Mouse (Mus musculus) lung, embryonic 16.5 days (tissue): Measurements from ENCODE around the gene Vmn2r112. TPM values are rescaled to one million over a fixed set of nuclear protein-coding genes. Genes with fewer than 3 reads are reported as not detected.
"Not testable (repeated sequence)": the region's sequence is repeated elsewhere in the genome, so short reads cannot be mapped to it uniquely, and the experiment has no call there.

Experiments used
- ATAC-seq: fragments of 200-750 bp; cut with Nextera tagmentation; 2 replicates; pipeline ENCODE4 v1.8.0; 2017; ENCODE audit warnings: low read depth, mild to moderate bottlenecking, moderate library complexity
- H3K27ac ChIP-seq: fragments of 300-500 bp; sonication (generic); 2 replicates; pipeline ENCODE4 v1.5.1; 2014; ENCODE audit warnings: mild to moderate bottlenecking, control low read depth, low read length
- H3K27me3 ChIP-seq: fragments of 300-500 bp; sonication (generic); 2 replicates; pipeline ENCODE4 v1.6.1; 2014; ENCODE audit warnings: low read depth, low read length, mixed read lengths; ENCODE audit not compliant: control insufficient read depth, insufficient read depth
- H3K36me3 ChIP-seq: fragments of 300-500 bp; sonication (generic); 2 replicates; pipeline ENCODE4 v1.6.1; 2014; ENCODE audit warnings: low read length; ENCODE audit not compliant: control insufficient read depth, insufficient read depth
- H3K4me1 ChIP-seq: fragments of 300-500 bp; sonication (generic); replicated peaks from 2 replicates; pipeline ENCODE4 v1.6.1; 2014; ENCODE audit warnings: low read length, mixed read lengths; ENCODE audit not compliant: control insufficient read depth, insufficient read depth
- H3K4me2 ChIP-seq: fragments of 300-500 bp; sonication (generic); 2 replicates; pipeline ENCODE4 v1.6.1; 2014; ENCODE audit warnings: low read depth, low read length, control low read depth
- H3K4me3 ChIP-seq: fragments of 300-500 bp; sonication (generic); 2 replicates; pipeline ENCODE4 v1.5.1; 2014; ENCODE audit warnings: mild to moderate bottlenecking, low read length, control low read depth
- H3K9ac ChIP-seq: fragments of 300-500 bp; sonication (generic); 2 replicates; pipeline ENCODE4 v1.6.1; 2014; ENCODE audit warnings: low read length, control low read depth
- H3K9me3 ChIP-seq: fragments of 300-500 bp; sonication (generic); 2 replicates; pipeline ENCODE4 v1.6.1; 2016; ENCODE audit warnings: low read length; ENCODE audit not compliant: control insufficient read depth
- WGBS: fragments of 180-500 bp; shearing (Covaris S2); extraction: QIAGEN DNeasy Blood & Tissue Kit; methylation state at CpG from one replicate; pipeline ENCODE4 v1.1.7; 2014; 5-methylcytosine and 5-hydroxymethylcytosine counted together
- polyA plus RNA-seq: library from polyadenylated mRNA; unstranded; fragments of >200 nt; fragmentation: Nextera tagmentation; extraction: Ambion mirVana; gene quantifications from 2 replicates; pipeline ENCODE4 v1.2.1, GENCODE M21; 2015

Gene Vmn2r112
- polyA plus RNA-seq, result not detected in 2 replicates

- not testable (repeated sequence) for H3K4me2 ChIP-seq, H3K9me3 ChIP-seq, H3K9ac ChIP-seq, ATAC-seq, H3K27me3 ChIP-seq, H3K36me3 ChIP-seq, H3K4me3 ChIP-seq, H3K4me1 ChIP-seq, H3K27ac ChIP-seq
Measured at GRCm38 (mm10) chr17:22600651-22601050, at the start of gene Vmn2r112. Gene Vmn2r112, plus strand, starts transcription at chr17:22600951.

DNA sequence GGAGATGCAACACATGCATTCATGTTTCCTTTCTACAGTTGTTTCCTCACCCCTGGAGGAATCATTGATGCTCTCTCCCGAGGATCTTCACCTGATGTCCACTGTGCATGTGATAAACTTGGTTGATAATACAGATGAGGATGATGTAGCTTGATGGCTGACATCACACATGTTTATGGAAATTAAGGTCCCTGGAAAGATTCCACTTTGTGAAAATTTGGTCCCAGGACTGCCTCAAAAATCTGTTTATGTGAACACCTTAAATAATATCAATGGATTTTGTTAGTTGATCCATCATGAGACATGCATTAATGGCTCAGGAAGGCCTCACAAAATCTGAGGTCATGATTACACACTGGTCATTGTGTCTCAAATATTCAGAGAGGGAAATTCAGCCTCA is 27.4 kb upstream of the Vmn2r112 start, which contains the start of gene Vmn2r111:
Gene Vmn2r111, minus strand, starts transcription at position 101 of the 400 bp plus-strand sequence.
- H3K27me3 ChIP-seq, H3K36me3 ChIP-seq, H3K9me3 ChIP-seq, H3K4me2 ChIP-seq, H3K9ac ChIP-seq, H3K4me3 ChIP-seq, ATAC-seq, H3K4me1 ChIP-seq, H3K27ac ChIP-seq: not testable (repeated sequence)
- WGBS, result 57% methylated on average over 1 of the region's 1 CpGs

- no peak overlapping the region for H3K27ac ChIP-seq
- H3K4me3 ChIP-seq, result no peak overlapping the region
- no peaks in the 10 kb centered on the region; the same call in 1 of the 2 replicates for H3K9me3 ChIP-seq
- no peaks in the 10 kb centered on the region for H3K36me3 ChIP-seq
- H3K27me3 ChIP-seq, result no peaks in the 10 kb centered on the region
- no peak for ATAC-seq
- H3K4me1 ChIP-seq, result no peaks in the 10 kb centered on the region
- WGBS, result 65% methylated on average over 1 of the region's 1 CpGs
- no peak overlapping the region for H3K9ac ChIP-seq
- H3K4me2 ChIP-seq, result no peak overlapping the region
Measured at GRCm38 (mm10) chr17:22630646-22631045, 29.9 kb downstream of the Vmn2r112 start.

Other genes with a start within 250 kb of the Vmn2r112 start
- gene Zfp944, start 239.6 kb upstream of the Vmn2r112 start, polyA plus RNA-seq, result 12.4 and 12.9 TPM in 2 replicates
- gene Zfp758, start 239.5 kb upstream of the Vmn2r112 start, polyA plus RNA-seq, result 9.2 and 10.4 TPM in 2 replicates
- 14.4 and 16.8 TPM in 2 replicates for gene Zfp946, start 176.7 kb upstream of the Vmn2r112 start, polyA plus RNA-seq
- gene Vmn2r111, start 27.5 kb upstream of the Vmn2r112 start, polyA plus RNA-seq, result not detected in 2 replicates